Mouse (Mus musculus): ENCODE data around the gene Cbfa2t3. TPM values are rescaled to one million over a fixed set of nuclear protein-coding genes. Genes with fewer than 3 reads are reported as not detected.

Cbfa2t3 gene
- polyA plus RNA-seq, 1 experiment from 2014 or later = 15.0 TPM

- no peak overlapping the region for H3K27ac ChIP-seq (ENCODE audit: low read length)
- no peak for TF ChIP-seq CTCF (IDR thresholded peaks at IDR 0.05)
- no peak for TF ChIP-seq EP300 (IDR thresholded peaks at IDR 0.05)
- H3K36me3 ChIP-seq (ENCODE audit: insufficient read depth, low read length) = no peaks in the 10 kb centered on the region
- H3K4me3 ChIP-seq (ENCODE audit: low read depth, low read length) = no peak overlapping the region
- DNase-seq (ENCODE audit: low spot score) = no peak
- H3K27me3 ChIP-seq (replicated peaks; ENCODE audit: insufficient read depth, low read length) = no peaks in the 10 kb centered on the region
- whole genome bisulfite sequencing = 81% methylated on average over 11 of the region's 12 CpGs
- no peaks in the 10 kb centered on the region for H3K9me3 ChIP-seq (ENCODE audit: low read length)
- H3K9ac ChIP-seq (replicated peaks; ENCODE audit: low read depth) = no peak overlapping the region
- H3K4me1 ChIP-seq (ENCODE audit: insufficient read depth, low read depth, low read length) = peaks cover 3% of the 10 kb centered on the region; the same call in 1 of the 2 replicates
- no peak for ATAC-seq
- H3K4me2 ChIP-seq (replicated peaks; ENCODE audit: low read depth, low read length) = no peak overlapping the region
Observed at GRCm38 (mm10) chr8:122606810-122607209, 92.1 kb downstream of the Cbfa2t3 start.

- TF ChIP-seq EP300 (IDR thresholded peaks at IDR 0.05) = no peak
- no peak for TF ChIP-seq CTCF (IDR thresholded peaks at IDR 0.05)
- Histone ChIP-seq H3K9me3 (ENCODE audit: low read length) (no peaks in the 10 kb centered on the region), H3K36me3 (ENCODE audit: insufficient read depth, low read length) (no peaks in the 10 kb centered on the region), H3K27me3 (replicated peaks; ENCODE audit: insufficient read depth, low read length) (no peaks in the 10 kb centered on the region), H3K4me1 (ENCODE audit: insufficient read depth, low read depth, low read length) (no peaks in the 10 kb centered on the region), H3K4me2 (replicated peaks; ENCODE audit: low read depth, low read length) (no peak overlapping the region), H3K27ac (ENCODE audit: low read length) (no peak overlapping the region), H3K4me3 (ENCODE audit: low read depth, low read length) (no peak overlapping the region), H3K9ac (replicated peaks; ENCODE audit: low read depth) (no peak overlapping the region)
- ATAC-seq (no peak), DNase-seq (ENCODE audit: low spot score) (no peak)
- WGBS = 71% methylated on average over 4 of the region's 4 CpGs
Observed at GRCm38 (mm10) chr8:122605367-122605766, 93.5 kb downstream of the Cbfa2t3 start.

- DNase-seq (ENCODE audit: low spot score) (no peak), ATAC-seq (no peak)
- H3K9me3 ChIP-seq (ENCODE audit: low read length) = no peaks in the 10 kb centered on the region
- no peak overlapping the region for H3K9ac ChIP-seq (replicated peaks; ENCODE audit: low read depth)
- no peak overlapping the region for H3K4me3 ChIP-seq (ENCODE audit: low read depth, low read length)
- H3K27me3 ChIP-seq (replicated peaks; ENCODE audit: insufficient read depth, low read length) = no peaks in the 10 kb centered on the region
- 56% methylated on average over 1 of the region's 1 CpGs for WGBS
- H3K4me1 ChIP-seq (ENCODE audit: insufficient read depth, low read depth, low read length) = no peaks in the 10 kb centered on the region
- H3K4me2 ChIP-seq (replicated peaks; ENCODE audit: low read depth, low read length) = no peak overlapping the region
- TF ChIP-seq CTCF (IDR thresholded peaks at IDR 0.05) (no peak), EP300 (IDR thresholded peaks at IDR 0.05) (no peak)
- H3K36me3 ChIP-seq (ENCODE audit: insufficient read depth, low read length) = no peaks in the 10 kb centered on the region
- H3K27ac ChIP-seq (ENCODE audit: low read length) = no peak overlapping the region
Observed at GRCm38 (mm10) chr8:122604640-122605039, 94.3 kb downstream of the Cbfa2t3 start.

GRCm38 (mm10) chr8:122600666-122601065, 98.2 kb downstream of the Cbfa2t3 start:
- Histone ChIP-seq H3K4me3 (ENCODE audit: low read depth, low read length) (no peak overlapping the region), H3K4me2 (replicated peaks; ENCODE audit: low read depth, low read length) (no peak overlapping the region), H3K9ac (replicated peaks; ENCODE audit: low read depth) (no peak overlapping the region), H3K36me3 (ENCODE audit: insufficient read depth, low read length) (no peaks in the 10 kb centered on the region), H3K9me3 (ENCODE audit: low read length) (no peaks in the 10 kb centered on the region), H3K27me3 (replicated peaks; ENCODE audit: insufficient read depth, low read length) (no peaks in the 10 kb centered on the region), H3K4me1 (ENCODE audit: insufficient read depth, low read depth, low read length) (no peaks in the 10 kb centered on the region), H3K27ac (ENCODE audit: low read length) (no peak overlapping the region)
- DNase-seq (ENCODE audit: low spot score) = no peak
- no peak for ATAC-seq
- 90% methylated on average over 9 of the region's 9 CpGs for WGBS
- TF ChIP-seq EP300 (IDR thresholded peaks at IDR 0.05) (no peak), CTCF (IDR thresholded peaks at IDR 0.05) (no peak)

- H3K4me3 ChIP-seq (ENCODE audit: low read depth, low read length) = no peak overlapping the region
- TF ChIP-seq CTCF (IDR thresholded peaks at IDR 0.05) = no peak
- TF ChIP-seq EP300 (IDR thresholded peaks at IDR 0.05) = no peak
- no peak overlapping the region for H3K4me2 ChIP-seq (replicated peaks; ENCODE audit: low read depth, low read length)
- 51% methylated on average over 4 of the region's 4 CpGs for WGBS
- no peak overlapping the region for H3K9ac ChIP-seq (replicated peaks; ENCODE audit: low read depth)
- H3K36me3 ChIP-seq (ENCODE audit: insufficient read depth, low read length) = no peaks in the 10 kb centered on the region
- ATAC-seq (no peak), DNase-seq (ENCODE audit: low spot score) (no peak)
- no peak overlapping the region for H3K27ac ChIP-seq (ENCODE audit: low read length)
- no peaks in the 10 kb centered on the region for H3K9me3 ChIP-seq (ENCODE audit: low read length)
- H3K4me1 ChIP-seq (ENCODE audit: insufficient read depth, low read depth, low read length) = no peaks in the 10 kb centered on the region
- no peaks in the 10 kb centered on the region for H3K27me3 ChIP-seq (replicated peaks; ENCODE audit: insufficient read depth, low read length)
Observed at GRCm38 (mm10) chr8:122596031-122596430, 102.9 kb downstream of the Cbfa2t3 start.

GRCm38 (mm10) chr8:122593783-122594507, 105.0 kb downstream of the Cbfa2t3 start:
- no peak for DNase-seq (ENCODE audit: low spot score)
- WGBS = 79% methylated on average over 19 of the region's 19 CpGs
- Histone ChIP-seq H3K4me2 (replicated peaks; ENCODE audit: low read depth, low read length) (no peak overlapping the region), H3K4me3 (ENCODE audit: low read depth, low read length) (no peak overlapping the region), H3K4me1 (ENCODE audit: insufficient read depth, low read depth, low read length) (no peaks in the 10 kb centered on the region), H3K9ac (replicated peaks; ENCODE audit: low read depth) (no peak overlapping the region), H3K27me3 (replicated peaks; ENCODE audit: insufficient read depth, low read length) (no peaks in the 10 kb centered on the region), H3K36me3 (ENCODE audit: insufficient read depth, low read length) (no peaks in the 10 kb centered on the region), H3K27ac (ENCODE audit: low read length) (no peak overlapping the region), H3K9me3 (ENCODE audit: low read length) (no peaks in the 10 kb centered on the region)
- ATAC-seq = no peak
- no peak for TF ChIP-seq CTCF (IDR thresholded peaks at IDR 0.05)
- no peak for TF ChIP-seq EP300 (IDR thresholded peaks at IDR 0.05)

Data from lung, postnatal 0 days (tissue).